Mouse (Mus musculus) ES-E14 (cell line): ENCODE results near the gene Cby3. TPM values are rescaled to one million over a fixed set of nuclear protein-coding genes. Genes with fewer than 3 reads are reported as not detected.
"Not testable (repeated sequence)": the region's sequence is repeated elsewhere in the genome, so short reads cannot be mapped to it uniquely, and the experiment has no call there.

Experiments
- DNase-seq: peaks from one replicate; pipeline ENCODE4 v3.0.0-alpha.2; 2013; ENCODE audit warnings: low read depth, low spot score
- H3K27ac ChIP-seq: 2 replicates; pipeline ENCODE4 v1.5.1; 2012; ENCODE audit warnings: low read depth, mild to moderate bottlenecking, low read length, moderate library complexity, mixed read lengths; ENCODE audit not compliant: poor library complexity, insufficient read depth, severe bottlenecking
- H3K36me3 ChIP-seq: 2 replicates; pipeline ENCODE4 v1.6.1; 2012; ENCODE audit warnings: mild to moderate bottlenecking, low read length, moderate library complexity, mixed read lengths; ENCODE audit not compliant: control insufficient read depth, poor library complexity, insufficient read depth, severe bottlenecking
- H3K4me1 ChIP-seq, 2 experiments: fragments of 150-350 bp in 1 of 2; sonication (generic) in 1 of 2; 2 replicates each; pipeline ENCODE4 v1.6.1; 2012; ENCODE audit warnings: low read length in 2 of 2, mild to moderate bottlenecking in 1 of 2, mixed read lengths in 1 of 2; ENCODE audit not compliant: control insufficient read depth in 2 of 2, insufficient read depth in 2 of 2, poor library complexity in 1 of 2
- H3K4me3 ChIP-seq, 2 experiments: fragments of 150-350 bp in 1 of 2; sonication (generic) in 1 of 2; 2 replicates each; pipeline ENCODE4 v1.5.1; 2012; ENCODE audit warnings: low read length in 2 of 2, low read depth in 1 of 2, mild to moderate bottlenecking in 1 of 2, mixed read lengths in 1 of 2; ENCODE audit not compliant: insufficient read depth in 1 of 2, poor library complexity in 1 of 2, severe bottlenecking in 1 of 2
- H3K9ac ChIP-seq: 2 replicates; pipeline ENCODE4 v1.6.1; 2012; ENCODE audit warnings: low read depth, mild to moderate bottlenecking, low read length, mixed read lengths; ENCODE audit not compliant: poor library complexity, insufficient read depth, severe bottlenecking
- H3K9me3 ChIP-seq: fragments of 150-350 bp; sonication (generic); 2 replicates; pipeline ENCODE4 v1.6.1; 2012; ENCODE audit warnings: low read depth, mild to moderate bottlenecking, low read length; ENCODE audit not compliant: control insufficient read depth, insufficient read depth
- CHD2 ChIP-seq: IDR thresholded peaks from 2 replicates; pipeline ENCODE4 v1.6.1; 2014; ENCODE audit warnings: mild to moderate bottlenecking, low read depth, low read length, inconsistent platforms
- HCFC1 ChIP-seq: IDR thresholded peaks from 2 replicates; pipeline ENCODE4 v1.6.1; 2012; ENCODE audit warnings: low read length, inconsistent platforms, borderline replicate concordance; ENCODE audit not compliant: insufficient read depth
- MAFK ChIP-seq: IDR thresholded peaks from 2 replicates; pipeline ENCODE4 v1.6.1; 2014; ENCODE audit warnings: mild to moderate bottlenecking, low read depth, low read length, inconsistent platforms; ENCODE audit not compliant: insufficient read depth
- ZC3H11A ChIP-seq: IDR thresholded peaks from 2 replicates; pipeline ENCODE4 v1.6.1; 2012; ENCODE audit warnings: low read depth, mild to moderate bottlenecking, inconsistent platforms, low read length, borderline replicate concordance
- ZNF384 ChIP-seq: IDR thresholded peaks from 2 replicates; pipeline ENCODE4 v1.6.1; 2012; ENCODE audit warnings: low read depth, low read length, inconsistent platforms
- in situ Hi-C, 2 experiments: fragments of 600-800 bp; cut with MboI; formaldehyde crosslinking; loops; one replicate each; pipeline ENCODE4 v1.15.1; 2025; ENCODE audit warnings: low sequenced_read_pairs in 2 of 2, inconsistent platforms in 1 of 2; ENCODE audit not compliant: unreplicated experiment in 2 of 2
- total RNA-seq: library from RNA; depleted of rRNA; stranded (reverse); fragments of 300-350 nt; gene quantifications from 2 replicates; pipeline ENCODE4 v1.2.3, GENCODE M21; 2012

Cby3 gene
- total RNA-seq, 1 experiment: 0.54 TPM

- Histone ChIP-seq H3K9ac (peak overlapping the region; percentile 85), H3K36me3 (no peaks in the 10 kb centered on the region; the same call in 1 of the 2 replicates), H3K27ac (no peak overlapping the region), H3K9me3 (no peaks in the 10 kb centered on the region), H3K4me1 (no peaks in the 10 kb centered on the region), H3K4me3 (peak overlapping the region; percentile 76 to 86)
- peak; percentile 71 for DNase-seq
- TF ChIP-seq MAFK (no peak), ZC3H11A (no peak), CHD2 (no peak), HCFC1 (no peak; the same call in 1 of the 2 replicates), ZNF384 (no peak)
- in situ Hi-C loops: no loop called here
Measured at GRCm38 (mm10) chr11:50358950-50359861, 4.9 kb downstream of the Cby3 start.

GRCm38 (mm10) chr11:50361282-50361681 lies 7.0 kb downstream of the Cby3 start:
- H3K4me3 ChIP-seq, in situ Hi-C loops, H3K9ac ChIP-seq, H3K9me3 ChIP-seq, H3K4me1 ChIP-seq, DNase-seq, H3K36me3 ChIP-seq, H3K27ac ChIP-seq: not testable (repeated sequence)

- Histone ChIP-seq H3K36me3 (no peaks in the 10 kb centered on the region), H3K4me1 (peaks cover 0 to 4% of the 10 kb centered on the region in 2 experiments; a peak in 1 of 4 replicates), H3K9me3 (no peaks in the 10 kb centered on the region), H3K9ac (no peak overlapping the region), H3K27ac (no peak overlapping the region), H3K4me3 (no peak overlapping the region)
- TF ChIP-seq ZC3H11A (peak; percentile 34; the same call in 1 of the 2 replicates), HCFC1 (no peak)
- DNase-seq: peak; percentile 65
- in situ Hi-C loops: no loop called here
Measured at GRCm38 (mm10) chr11:50364548-50364947, 10.3 kb downstream of the Cby3 start.

GRCm38 (mm10) chr11:50365322-50365721 lies 11.1 kb downstream of the Cby3 start:
- in situ Hi-C loops: no loop called here
- Histone ChIP-seq H3K9ac (no peak overlapping the region), H3K36me3 (no peaks in the 10 kb centered on the region), H3K4me3 (no peak overlapping the region), H3K27ac (no peak overlapping the region), H3K9me3 (no peaks in the 10 kb centered on the region), H3K4me1 (peaks cover 0 to 6% of the 10 kb centered on the region in 2 experiments; a peak in 1 of 4 replicates)
- no peak for DNase-seq
- TF ChIP-seq ZNF384 (no peak), ZC3H11A (no peak), MAFK (no peak), HCFC1 (no peak), CHD2 (no peak)

- no peak overlapping the region for H3K4me3 ChIP-seq
- peaks cover 2 to 10% of the 10 kb centered on the region in 2 experiments; a peak in 1 of 4 replicates for H3K4me1 ChIP-seq
- DNase-seq: no peak
- no peaks in the 10 kb centered on the region for H3K9me3 ChIP-seq
- H3K36me3 ChIP-seq: no peaks in the 10 kb centered on the region
- TF ChIP-seq ZNF384 (no peak), MAFK (no peak), CHD2 (no peak), HCFC1 (no peak), ZC3H11A (no peak)
- in situ Hi-C loops: no loop called here
- no peak overlapping the region; the same call in 1 of the 2 replicates for H3K27ac ChIP-seq
- no peak overlapping the region for H3K9ac ChIP-seq
Measured at GRCm38 (mm10) chr11:50367531-50367930, 13.3 kb downstream of the Cby3 start.
